In genomic region chr17:33909077-33909868, GRCm38 (mm10) we compare ENCODE assay signal across 8 mouse cellular contexts. TPM values are rescaled to one million over a fixed set of nuclear protein-coding genes. Genes with fewer than 3 reads are reported as not detected.
A peak's percentile ranks its signal among the peaks of the same experiment; 100 is the strongest.
DNase-seq lines count a peak whose midpoint lies in the region; ATAC-seq and TF ChIP-seq lines count a peak whose summit lies in the region.

TSS of gene Daxx (plus strand) at chr17:33909414.

- H3K4me2 ChIP-seq in forebrain, embryonic 13.5 days: peak within 1 kb of the TSS; percentile 95
- H3K4me2 ChIP-seq in liver, postnatal 0 days (ENCODE audit: low read depth, low read length): peak within 1 kb of the TSS; percentile 97
- H3K4me2 ChIP-seq in neural tube, embryonic 14.5 days (ENCODE audit: low read depth, low read length): peak within 1 kb of the TSS; percentile 58

- TF ChIP-seq EP300 in ES-Bruce4 (IDR thresholded peaks at IDR 0.05; ENCODE audit: insufficient read depth, low read depth, low read length): no peak
- peak; percentile 21; the same call in 1 of the 2 replicates for TF ChIP-seq EP300 in liver, postnatal 0 days (IDR thresholded peaks at IDR 0.05; ENCODE audit: low read depth)

- WGBS in forebrain, embryonic 13.5 days: under 1% methylated on average over 68 of the region's 68 CpGs
- 1% methylated on average over 68 of the region's 68 CpGs for WGBS in large intestine, adult 2 months
- under 1% methylated on average over 68 of the region's 68 CpGs for WGBS in liver, postnatal 0 days (ENCODE audit: insufficient replicate concordance)
- WGBS in neural tube, embryonic 14.5 days: under 1% methylated on average over 61 of the region's 68 CpGs

- H3K9ac ChIP-seq in ES-Bruce4 (ENCODE audit: low read depth, poor library complexity, severe bottlenecking): peak within 1 kb of the TSS; percentile 89
- peak within 1 kb of the TSS; percentile 89 for H3K9ac ChIP-seq in forebrain, embryonic 13.5 days
- H3K9ac ChIP-seq in liver, postnatal 0 days (replicated peaks): peak within 1 kb of the TSS; percentile 95
- H3K9ac ChIP-seq in neural tube, embryonic 14.5 days (replicated peaks; ENCODE audit: low read depth, low read length): peak within 1 kb of the TSS; percentile 84

- ATAC-seq in cerebellum, adult (ENCODE audit: insufficient number of reproducible peaks, low FRiP score, low TSS enrichment): peak; percentile 95
- ATAC-seq in forebrain, embryonic 13.5 days: peak; percentile 97
- ATAC-seq in liver, postnatal 0 days: peak; percentile 95
- peak; percentile 96 for ATAC-seq in neural tube, embryonic 14.5 days (ENCODE audit: low read depth)

- H3K4me3 ChIP-seq in ES-Bruce4 (ENCODE audit: low read depth, low read length): peak within 1 kb of the TSS; percentile 98
- peak within 1 kb of the TSS; percentile 88 for H3K4me3 ChIP-seq in forebrain, embryonic 13.5 days
- peak within 1 kb of the TSS; percentile 88 for H3K4me3 ChIP-seq in liver, postnatal 0 days (ENCODE audit: low read depth, low read length)
- H3K4me3 ChIP-seq in neural tube, embryonic 14.5 days (ENCODE audit: low read depth, low read length): peak within 1 kb of the TSS; percentile 83

- peaks cover 29% of the 10 kb centered on the region for H3K36me3 ChIP-seq in ES-Bruce4 (ENCODE audit: control insufficient read depth, insufficient read depth, low read length, poor library complexity, severe bottlenecking)
- H3K36me3 ChIP-seq in forebrain, embryonic 13.5 days (ENCODE audit: poor library complexity, severe bottlenecking): peaks cover 36% of the 10 kb centered on the region
- peaks cover 30% of the 10 kb centered on the region for H3K36me3 ChIP-seq in liver, postnatal 0 days (replicated peaks; ENCODE audit: insufficient read depth, low read length)
- H3K36me3 ChIP-seq in neural tube, embryonic 14.5 days (ENCODE audit: control insufficient read depth, insufficient read depth, low read length): peaks cover 26% of the 10 kb centered on the region

- peak within 1 kb of the TSS; percentile 88 for H3K27ac ChIP-seq in ES-Bruce4 (ENCODE audit: insufficient read depth, low read length)
- H3K27ac ChIP-seq in forebrain, embryonic 13.5 days: peak within 1 kb of the TSS; percentile 84
- H3K27ac ChIP-seq in liver, postnatal 0 days (ENCODE audit: low read depth): peak within 1 kb of the TSS; percentile 100
- peak within 1 kb of the TSS; percentile 78 for H3K27ac ChIP-seq in neural tube, embryonic 14.5 days (ENCODE audit: low read depth, low read length)

- peak; percentile 99 for DNase-seq in heart, postnatal 10 days
- peak; percentile 92 for DNase-seq in large intestine, adult 2 months (ENCODE audit: low read depth, low spot score)
- DNase-seq in liver, postnatal 0 days: peak; percentile 99
- DNase-seq in testis, postnatal 10 days (ENCODE audit: low spot score): peak; percentile 99

- no peaks in the 10 kb centered on the region for H3K27me3 ChIP-seq in ES-Bruce4 (ENCODE audit: control insufficient read depth, insufficient read depth, low read length, poor library complexity, severe bottlenecking)
- no peaks in the 10 kb centered on the region for H3K27me3 ChIP-seq in forebrain, embryonic 13.5 days
- no peaks in the 10 kb centered on the region for H3K27me3 ChIP-seq in liver, postnatal 0 days (ENCODE audit: insufficient read depth, low read length)
- no peaks in the 10 kb centered on the region for H3K27me3 ChIP-seq in neural tube, embryonic 14.5 days (ENCODE audit: control insufficient read depth, insufficient read depth, low read length)

- intact Hi-C loops in heart, postnatal 10 days (cut with DNase I): no loop called here

- TF ChIP-seq CTCF in ES-Bruce4 (IDR thresholded peaks at IDR 0.05; ENCODE audit: low read depth, low read length): no peak
- peak; percentile 2; the same call in 1 of the 2 replicates for TF ChIP-seq CTCF in liver, postnatal 0 days (IDR thresholded peaks at IDR 0.05; ENCODE audit: low read depth)

- H3K9me3 ChIP-seq in ES-Bruce4 (replicated peaks; ENCODE audit: control insufficient read depth, insufficient read depth, low read length, poor library complexity, severe bottlenecking): no peaks in the 10 kb centered on the region
- no peaks in the 10 kb centered on the region for H3K9me3 ChIP-seq in forebrain, embryonic 13.5 days (replicated peaks)
- no peaks in the 10 kb centered on the region for H3K9me3 ChIP-seq in liver, postnatal 0 days (ENCODE audit: low read length)
- H3K9me3 ChIP-seq in neural tube, embryonic 14.5 days (ENCODE audit: control insufficient read depth, low read length): no peaks in the 10 kb centered on the region

- TF ChIP-seq POLR2A in ES-Bruce4 (IDR thresholded peaks at IDR 0.05; ENCODE audit: insufficient read depth, low read length): peak; percentile 86

- peaks cover 3% of the 10 kb centered on the region for H3K4me1 ChIP-seq in ES-Bruce4 (ENCODE audit: control insufficient read depth, insufficient read depth, low read length)
- peaks cover 30% of the 10 kb centered on the region for H3K4me1 ChIP-seq in forebrain, embryonic 13.5 days
- H3K4me1 ChIP-seq in liver, postnatal 0 days (ENCODE audit: insufficient read depth): peaks cover 24% of the 10 kb centered on the region
- peaks cover 14% of the 10 kb centered on the region; the same call in 1 of the 2 replicates for H3K4me1 ChIP-seq in neural tube, embryonic 14.5 days (ENCODE audit: control insufficient read depth, insufficient read depth, low read length)

RNA-seq across cellular contexts. Expression of gene Daxx, which starts in this region (rescaled TPM):
- 40.2 and 42.3 TPM in 2 replicates for polyA plus RNA-seq in ES-Bruce4 (2011; ENCODE audit: insufficient read depth, insufficient read length, low read depth, missing spikeins)
- polyA plus RNA-seq in forebrain, embryonic 13.5 days (2015; fragmentation: Nextera tagmentation; extraction: Ambion mirVana): 60.7 and 68.0 TPM in 2 replicates
- 10 to 100 TPM; 16.9 to 18.3 TPM for total RNA-seq in heart, postnatal 10 days (2021)
- 34.1 and 41.0 TPM in 2 replicates for polyA plus RNA-seq in large intestine, adult 2 months (2012; rRNA removed)
- polyA plus RNA-seq in liver, postnatal 0 days (2015; fragmentation: Nextera tagmentation; extraction: Ambion mirVana): 12.6 and 13.0 TPM in 2 replicates
- polyA plus RNA-seq in neural tube, embryonic 14.5 days (2014; fragmentation: Nextera tagmentation; extraction: Ambion mirVana): 46.0 and 54.1 TPM in 2 replicates

Comparison
In these comparisons a context has a peak if more than half of its experiments do, and no peak if none do; other contexts are left out.
1. Peak in every context shown above with its lines: DNase-seq, ATAC-seq, H3K4me3 ChIP-seq and H3K27ac ChIP-seq.